Mouse (Mus musculus) frontal cortex, postnatal 36 days (tissue): ENCODE results near the gene Trim69.

Experiments
- DNase-seq, 2 experiments: peaks; one replicate each; pipeline ENCODE4 v3.0.0; 2022; ENCODE audit warnings: low spot score in 2 of 2

Gene Trim69

GRCm38 (mm10) chr2:122153681-122154365 is 6.7 kb upstream of the Trim69 start:
- DNase-seq = no peak

- no peak for DNase-seq
Measured at GRCm38 (mm10) chr2:122154479-122154878, 6.0 kb upstream of the Trim69 start.

GRCm38 (mm10) chr2:122155292-122155691 is 5.2 kb upstream of the Trim69 start:
- DNase-seq = no peak

GRCm38 (mm10) chr2:122156051-122156700 is 4.3 kb upstream of the Trim69 start:
- no peak for DNase-seq

GRCm38 (mm10) chr2:122157561-122157960 is 2.9 kb upstream of the Trim69 start:
- no peak for DNase-seq

GRCm38 (mm10) chr2:122158362-122158802 is 2.1 kb upstream of the Trim69 start:
- no peak for DNase-seq

GRCm38 (mm10) chr2:122159667-122160066 is 833 bp upstream of the Trim69 start:
- DNase-seq = no peak

- no peak for DNase-seq
Measured at GRCm38 (mm10) chr2:122161542-122161941, 1.0 kb downstream of the Trim69 start.

GRCm38 (mm10) chr2:122162529-122162928 is 2.0 kb downstream of the Trim69 start:
- no peak for DNase-seq

GRCm38 (mm10) chr2:122163430-122164195 is 3.1 kb downstream of the Trim69 start:
- peak; percentile 44 to 52 for DNase-seq

GRCm38 (mm10) chr2:122164293-122164692 is 3.8 kb downstream of the Trim69 start:
- peak in 1 of 2 experiments; percentile 24 for DNase-seq

- no peak for DNase-seq
Measured at GRCm38 (mm10) chr2:122171292-122171691, 10.8 kb downstream of the Trim69 start.

GRCm38 (mm10) chr2:122172188-122172587 is 11.7 kb downstream of the Trim69 start:
- peak; percentile 10 to 17 for DNase-seq

- no peak for DNase-seq
Measured at GRCm38 (mm10) chr2:122180051-122180822, 19.7 kb downstream of the Trim69 start.

- no peak for DNase-seq
Measured at GRCm38 (mm10) chr2:122185086-122185485, 24.6 kb downstream of the Trim69 start.

GRCm38 (mm10) chr2:122186106-122186505 is 25.6 kb downstream of the Trim69 start, which contains the start of the genes Patl2 and Terb2:
Gene Patl2, minus strand, starts transcription at chr2:122186189.
Gene Terb2, plus strand, starts transcription at chr2:122186272.
- DNase-seq = no peak

- no peak for DNase-seq
Measured at GRCm38 (mm10) chr2:122186751-122187150, 26.3 kb downstream of the Trim69 start.

GRCm38 (mm10) chr2:122191849-122192248 is 31.3 kb downstream of the Trim69 start:
- no peak for DNase-seq

- peak; percentile 13 to 26 for DNase-seq
Measured at GRCm38 (mm10) chr2:122194509-122194929, 34.0 kb downstream of the Trim69 start.

- no peak for DNase-seq
Measured at GRCm38 (mm10) chr2:122201501-122201900, 41.0 kb downstream of the Trim69 start.

GRCm38 (mm10) chr2:122206440-122207107 is 46.1 kb downstream of the Trim69 start:
- DNase-seq = no peak
